Mouse (Mus musculus) spleen, adult 2 months (tissue): ENCODE measurements around the gene Kcnj5. TPM values are rescaled to one million over a fixed set of nuclear protein-coding genes. Genes with fewer than 3 reads are reported as not detected.

Experiments
- DNase-seq, 2 experiments: peaks; one replicate each; pipeline versions ENCODE4 v3.0.0 to v3.0.0-alpha.2; 2012 to 2021; ENCODE audit warnings: low spot score in 2 of 2, low read depth in 1 of 2
- H3K27ac ChIP-seq: fragments of 200-500 bp; 2 replicates; pipeline ENCODE4 v1.5.1; 2012; ENCODE audit warnings: low read length, inconsistent platforms; ENCODE audit not compliant: insufficient read depth
- H3K27me3 ChIP-seq: fragments of 200-500 bp; 2 replicates; pipeline ENCODE4 v1.6.1; 2012; ENCODE audit warnings: mild to moderate bottlenecking, moderate library complexity, low read length, inconsistent platforms; ENCODE audit not compliant: control insufficient read depth, insufficient read depth
- H3K36me3 ChIP-seq: fragments of 200-500 bp; 2 replicates; pipeline ENCODE4 v1.6.1; 2012; ENCODE audit warnings: mild to moderate bottlenecking, low read length, inconsistent platforms; ENCODE audit not compliant: control insufficient read depth, insufficient read depth
- H3K4me1 ChIP-seq: fragments of 200-500 bp; 2 replicates; pipeline ENCODE4 v1.6.1; 2011; ENCODE audit warnings: inconsistent platforms; ENCODE audit not compliant: control insufficient read depth, insufficient read depth, insufficient read length
- H3K4me3 ChIP-seq: fragments of 200-500 bp; 2 replicates; pipeline ENCODE4 v1.5.1; 2011; ENCODE audit warnings: mild to moderate bottlenecking, inconsistent platforms; ENCODE audit not compliant: insufficient read depth, insufficient read length; ENCODE audit errors: extremely low read depth
- CTCF ChIP-seq: fragments of 200-500 bp; IDR thresholded peaks from 2 replicates; pipeline ENCODE4 v1.5.1; 2011; ENCODE audit warnings: mild to moderate bottlenecking, inconsistent platforms; ENCODE audit not compliant: insufficient read depth, insufficient read length, insufficient replicate concordance; ENCODE audit errors: extremely low read depth
- POLR2A ChIP-seq: fragments of 200-500 bp; IDR thresholded peaks from 2 replicates; pipeline ENCODE4 v1.6.1; 2011; ENCODE audit warnings: low read depth, low read length, inconsistent platforms
- WGBS: fragments of 180-500 bp; shearing (Covaris S2); methylation state at CpG from one replicate; pipeline ENCODE4 v1.1.7; 2018; 5-methylcytosine and 5-hydroxymethylcytosine counted together
- polyA plus RNA-seq: library from polyadenylated mRNA; depleted of rRNA; stranded (reverse); fragments of >200 nt; gene quantifications from 2 replicates; pipeline ENCODE4 v1.2.3, GENCODE M21; 2012

Gene Kcnj5
- polyA plus RNA-seq, 1 experiment = 0.97 TPM

DNA sequence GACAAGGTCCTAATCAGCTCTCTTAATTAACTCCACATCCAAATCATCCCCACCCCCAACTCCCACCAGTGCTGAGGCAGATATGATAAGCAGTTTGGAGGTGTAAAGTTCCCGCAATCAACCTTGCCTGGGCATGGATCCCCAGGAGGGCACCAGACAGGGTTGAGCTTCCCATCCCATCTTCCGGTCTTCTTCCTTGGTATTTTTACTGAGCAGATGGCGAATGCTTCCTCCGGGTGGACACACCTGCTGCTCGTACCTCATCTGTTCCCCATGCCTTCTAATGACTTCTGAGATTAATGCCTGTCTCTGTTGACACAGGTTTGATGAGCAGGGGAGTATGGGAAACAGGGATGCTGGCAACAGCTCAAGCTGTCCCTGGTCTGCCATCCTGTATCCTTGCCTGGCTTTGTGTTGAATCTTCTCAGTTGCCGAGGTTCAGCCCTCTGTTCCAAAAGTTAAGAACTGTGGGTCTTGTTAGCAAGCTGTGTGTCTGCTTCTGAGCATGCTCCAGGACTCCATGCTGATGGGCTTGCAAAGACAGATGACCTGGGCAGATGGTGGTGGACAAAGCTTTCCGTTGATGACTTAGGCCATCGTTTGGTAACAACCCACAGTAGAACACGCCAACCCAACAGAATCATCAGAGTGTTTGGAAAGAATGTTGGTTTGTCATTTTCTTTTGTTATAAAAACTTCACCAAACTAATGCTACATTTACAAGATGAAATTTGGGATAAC lies 48.9 kb downstream of the Kcnj5 start:
- TF ChIP-seq CTCF = no peak
- H3K4me1 ChIP-seq = no peaks in the 10 kb centered on the region
- H3K27ac ChIP-seq = no peak overlapping the region
- WGBS = 91% methylated on average over 9 of the region's 9 CpGs
- DNase-seq = no peak
- H3K27me3 ChIP-seq = no peaks in the 10 kb centered on the region; the same call in 1 of the 2 replicates
- H3K36me3 ChIP-seq = no peaks in the 10 kb centered on the region
- H3K4me3 ChIP-seq = no peak overlapping the region

DNA sequence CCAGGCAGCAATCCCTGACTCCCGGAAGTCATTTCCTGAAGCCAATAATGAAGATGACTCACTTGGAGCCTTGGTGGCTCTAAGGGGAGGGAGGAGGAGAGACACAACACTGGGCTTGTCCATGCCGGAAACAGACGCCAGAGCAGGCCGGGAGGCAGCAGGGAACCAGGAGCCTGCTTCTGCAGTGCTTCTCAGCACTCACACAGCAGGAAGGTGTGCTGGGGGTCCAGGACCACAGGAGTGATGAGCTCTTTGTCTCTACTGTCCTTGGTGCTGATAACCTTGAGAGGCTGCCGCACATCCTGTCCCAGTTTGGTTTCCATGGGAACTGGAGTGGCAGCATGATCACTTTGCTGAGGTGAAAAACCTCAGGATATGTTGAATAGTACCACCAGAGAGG lies 51.5 kb downstream of the Kcnj5 start:
- TF ChIP-seq CTCF (no peak), POLR2A (no peak)
- peak overlapping the region; percentile 4; the same call in 1 of the 2 replicates for H3K27ac ChIP-seq
- no peak overlapping the region for H3K4me3 ChIP-seq
- H3K4me1 ChIP-seq = no peaks in the 10 kb centered on the region
- DNase-seq = no peak
- 73% methylated on average over 5 of the region's 5 CpGs for WGBS
- no peaks in the 10 kb centered on the region for H3K36me3 ChIP-seq
- H3K27me3 ChIP-seq = no peaks in the 10 kb centered on the region; the same call in 1 of the 2 replicates

DNA sequence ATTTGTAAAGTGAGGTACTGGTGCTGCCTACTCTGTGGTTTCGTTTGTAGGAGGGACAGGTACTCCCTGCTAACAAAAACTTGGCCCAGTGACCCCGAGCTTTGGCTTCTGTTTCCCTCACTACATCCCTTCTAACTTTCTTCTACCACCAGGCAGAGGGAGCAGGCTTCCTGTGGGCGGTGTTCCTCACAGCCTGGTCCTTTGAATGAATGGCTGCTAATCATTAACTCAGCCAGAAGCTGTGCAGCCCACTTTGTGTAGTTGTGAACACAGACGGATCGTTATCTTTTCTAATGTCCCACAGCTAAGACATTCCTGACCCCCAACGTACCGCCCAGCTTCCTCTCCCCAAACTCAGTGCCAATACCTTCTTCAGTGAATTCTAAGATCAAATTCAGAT lies 52.5 kb downstream of the Kcnj5 start:
- WGBS = 30% methylated on average over 7 of the region's 7 CpGs
- TF ChIP-seq POLR2A = no peak
- no peak for TF ChIP-seq CTCF
- Histone ChIP-seq H3K4me3 (no peak overlapping the region), H3K27me3 (no peaks in the 10 kb centered on the region; the same call in 1 of the 2 replicates), H3K36me3 (no peaks in the 10 kb centered on the region), H3K4me1 (no peaks in the 10 kb centered on the region), H3K27ac (no peak overlapping the region)
- DNase-seq = no peak

DNA sequence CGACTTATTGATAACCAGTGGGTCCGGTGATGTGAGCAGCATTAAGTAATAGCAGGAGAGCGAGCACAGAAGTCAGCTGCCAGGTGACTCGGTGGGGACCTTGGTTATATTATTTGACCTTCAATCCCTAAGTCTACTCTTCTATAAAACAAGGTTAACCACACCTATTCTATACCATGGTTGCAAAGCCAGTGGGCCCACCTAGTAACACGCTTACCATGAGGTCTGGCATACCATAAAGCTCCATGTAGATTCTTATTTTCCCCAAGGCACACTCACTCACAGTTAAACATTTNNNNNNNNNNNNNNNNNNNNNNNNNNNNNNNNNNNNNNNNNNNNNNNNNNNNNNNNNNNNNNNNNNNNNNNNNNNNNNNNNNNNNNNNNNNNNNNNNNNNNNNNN lies 60.6 kb downstream of the Kcnj5 start:
- H3K27ac ChIP-seq = no peak overlapping the region
- no peaks in the 10 kb centered on the region for H3K4me1 ChIP-seq
- TF ChIP-seq CTCF (no peak), POLR2A (no peak)
- DNase-seq = no peak
- no peaks in the 10 kb centered on the region for H3K27me3 ChIP-seq
- no peak overlapping the region for H3K4me3 ChIP-seq
- WGBS = 94% methylated on average over 5 of the region's 5 CpGs
- no peaks in the 10 kb centered on the region for H3K36me3 ChIP-seq

DNA sequence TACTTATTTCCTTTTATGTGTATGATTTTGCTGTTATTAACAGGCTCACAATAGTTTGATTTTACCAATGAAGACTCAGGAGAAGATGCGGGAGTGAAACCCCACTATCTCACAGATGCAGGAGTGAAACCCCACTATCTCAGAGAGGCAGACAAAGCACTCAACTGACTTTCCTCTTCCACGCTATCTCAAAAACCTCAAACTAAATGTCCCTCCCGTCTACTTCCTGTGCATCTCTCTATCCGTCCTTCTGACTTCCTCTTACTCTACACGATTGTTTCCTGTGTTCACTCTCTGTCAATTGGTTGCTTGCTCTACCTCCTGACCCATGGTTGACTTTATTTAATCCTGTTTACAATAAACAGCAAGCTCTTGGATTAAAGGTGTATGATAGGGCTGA lies 63.7 kb downstream of the Kcnj5 start:
- Histone ChIP-seq H3K36me3 (no peaks in the 10 kb centered on the region), H3K4me1 (no peaks in the 10 kb centered on the region), H3K4me3 (no peak overlapping the region), H3K27me3 (no peaks in the 10 kb centered on the region), H3K27ac (no peak overlapping the region)
- WGBS = 13% methylated on average over 5 of the region's 5 CpGs
- no peak for TF ChIP-seq POLR2A
- TF ChIP-seq CTCF = no peak
- DNase-seq = peak in 1 of 2 experiments; percentile 9

DNA sequence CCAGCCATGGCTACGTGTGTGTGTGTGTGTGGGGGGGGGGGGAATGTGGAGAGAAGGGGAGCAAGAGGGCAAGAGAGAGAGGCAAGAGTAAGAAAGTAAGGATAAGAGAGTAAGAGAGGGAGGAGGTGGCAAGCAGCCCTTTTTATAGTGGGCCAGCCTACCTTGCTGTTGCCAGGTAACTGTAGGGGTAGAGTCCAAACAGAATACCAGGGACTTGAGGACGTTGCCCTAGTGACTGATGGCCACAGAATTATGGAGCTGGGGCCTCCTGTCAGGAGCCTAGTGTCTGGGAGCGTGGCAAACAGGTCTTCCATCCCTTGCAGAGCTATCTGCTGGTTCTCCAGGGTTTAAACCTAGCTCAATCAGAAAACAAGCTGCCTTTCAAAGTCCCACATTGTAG lies 64.4 kb downstream of the Kcnj5 start:
- Histone ChIP-seq H3K4me1 (no peaks in the 10 kb centered on the region), H3K36me3 (no peaks in the 10 kb centered on the region)
- no peak for TF ChIP-seq CTCF
- no peak for TF ChIP-seq POLR2A

DNA sequence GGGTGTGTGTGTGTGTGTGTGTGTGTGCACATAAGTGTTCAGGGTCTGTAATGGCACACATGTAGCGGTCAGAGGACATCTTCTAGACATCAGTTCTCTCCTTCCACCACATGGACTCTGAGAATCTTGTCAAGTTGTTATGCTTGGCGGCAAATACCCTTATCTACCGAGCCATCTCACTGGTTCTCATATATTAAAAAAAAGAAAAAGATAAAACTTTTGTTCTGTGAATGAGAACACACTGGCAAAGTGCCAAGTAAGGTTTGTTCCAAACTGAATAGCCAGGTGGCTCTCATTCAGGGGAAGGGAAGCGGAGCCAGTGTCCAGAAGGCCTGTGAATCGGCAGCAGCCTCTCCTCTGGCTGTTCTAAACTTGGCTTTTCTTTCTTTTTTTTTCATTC lies 66.1 kb downstream of the Kcnj5 start:
- Histone ChIP-seq H3K27me3 (no peaks in the 10 kb centered on the region), H3K4me3 (no peak overlapping the region), H3K4me1 (no peaks in the 10 kb centered on the region), H3K27ac (no peak overlapping the region), H3K36me3 (no peaks in the 10 kb centered on the region)
- TF ChIP-seq POLR2A (no peak), CTCF (no peak)
- DNase-seq = no peak
- WGBS = 85% methylated on average over 5 of the region's 5 CpGs

More for the DNA sequence above, 64.4 kb downstream of the Kcnj5 start:
- WGBS = 80% methylated on average over 3 of the region's 3 CpGs
- no peak for DNase-seq
- H3K4me3 ChIP-seq = no peak overlapping the region
- no peaks in the 10 kb centered on the region for H3K27me3 ChIP-seq
- no peak overlapping the region for H3K27ac ChIP-seq
